Mouse (Mus musculus): Measurements from ENCODE around the gene Ints4. TPM values are rescaled to one million over a fixed set of nuclear protein-coding genes. Genes with fewer than 3 reads are reported as not detected.
"Not testable (repeated sequence)": the region's sequence is repeated elsewhere in the genome, so short reads cannot be mapped to it uniquely, and the experiment has no call there.

The Ints4 gene
- 35.5 and 36.5 TPM in 2 replicates for polyA plus RNA-seq (2015; fragmentation: Nextera tagmentation; extraction: Ambion mirVana)

DNA sequence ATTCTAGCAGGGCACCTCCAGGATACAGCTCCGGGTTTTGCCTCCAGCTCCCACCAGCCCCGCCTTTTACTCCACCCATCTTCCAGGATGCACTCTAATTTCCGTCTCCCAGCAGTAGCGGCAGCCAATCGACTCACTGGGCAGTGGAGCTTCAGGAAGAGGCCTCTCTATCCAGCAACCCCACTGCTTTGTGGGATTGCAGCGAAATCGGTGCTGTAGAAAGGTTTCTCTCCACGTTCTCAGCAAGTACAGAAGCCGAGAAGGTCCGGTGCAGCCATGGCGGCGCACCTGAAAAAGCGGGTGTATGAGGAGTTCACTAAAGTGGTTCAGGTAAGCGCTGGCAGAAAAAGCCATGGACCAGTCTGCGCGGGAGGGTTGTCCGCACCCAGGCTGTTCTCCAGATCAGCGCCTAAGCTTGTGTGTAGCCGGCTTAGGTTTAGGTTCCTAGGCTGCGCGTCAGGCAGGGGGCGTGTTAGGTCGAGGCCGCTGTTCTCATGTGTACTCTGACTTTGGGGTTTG is at the start of gene Ints4:
TSS of gene Ints4 (plus strand) at position 136 of the 519 bp plus-strand sequence.
- H3K27ac ChIP-seq (ENCODE audit: low read length) = peak within 1 kb of the TSS; percentile 79
- H3K9ac ChIP-seq (ENCODE audit: low read depth, low read length) = peak within 1 kb of the TSS; percentile 75
- peak within 1 kb of the TSS; percentile 77 for H3K4me3 ChIP-seq (ENCODE audit: low read depth, low read length)
- under 1% methylated on average over 24 of the region's 24 CpGs for WGBS
- peak; percentile 100 for ATAC-seq
- no peaks in the 10 kb centered on the region for H3K27me3 ChIP-seq (ENCODE audit: control insufficient read depth, insufficient read depth, low read depth, low read length)
- H3K4me2 ChIP-seq (ENCODE audit: low read length) = peak within 1 kb of the TSS; percentile 88
- peaks cover 20% of the 10 kb centered on the region for H3K4me1 ChIP-seq (ENCODE audit: control insufficient read depth, insufficient read depth, low read length)
- H3K9me3 ChIP-seq (replicated peaks; ENCODE audit: control insufficient read depth, low read length, poor library complexity, severe bottlenecking) = no peaks in the 10 kb centered on the region
- H3K36me3 ChIP-seq (ENCODE audit: control insufficient read depth, insufficient read depth, low read length) = 0 out of 2 replicates have a peak, but pooled peaks cover 2% of the 10 kb centered on the region

- not testable (repeated sequence) for H3K27me3 ChIP-seq (ENCODE audit: control insufficient read depth, insufficient read depth, low read depth, low read length); H3K9me3 ChIP-seq (replicated peaks; ENCODE audit: control insufficient read depth, low read length, poor library complexity, severe bottlenecking); H3K27ac ChIP-seq (ENCODE audit: low read length); H3K4me3 ChIP-seq (ENCODE audit: low read depth, low read length); ATAC-seq; H3K4me1 ChIP-seq (ENCODE audit: control insufficient read depth, insufficient read depth, low read length); H3K4me2 ChIP-seq (ENCODE audit: low read length); H3K36me3 ChIP-seq (ENCODE audit: control insufficient read depth, insufficient read depth, low read length); H3K9ac ChIP-seq (ENCODE audit: low read depth, low read length)
- WGBS = 68% methylated on average over 3 of the region's 3 CpGs
These were observed 47.2 kb upstream of the Ints4 start for GRCm38 (mm10) chr7:97433517-97433916.

DNA sequence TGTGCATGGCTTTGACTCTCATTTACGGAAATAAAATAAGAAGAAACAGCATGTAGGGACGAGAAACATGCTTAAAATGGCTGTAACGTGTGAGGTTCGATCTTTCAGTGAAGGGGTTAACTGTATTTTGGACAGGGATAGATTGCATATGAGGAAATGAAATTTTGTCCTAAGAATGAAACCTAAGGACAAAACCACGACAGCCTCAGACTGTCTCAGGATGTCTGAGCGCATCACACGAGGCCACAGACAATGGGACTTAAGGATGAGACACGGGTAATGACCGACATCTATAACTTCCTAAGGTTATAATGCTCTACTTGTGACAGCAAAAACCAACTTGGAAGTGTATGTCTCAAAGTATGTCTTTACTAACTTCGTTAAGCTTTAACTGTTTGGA is 46.2 kb upstream of the Ints4 start:
- Histone ChIP-seq H3K27me3 (ENCODE audit: control insufficient read depth, insufficient read depth, low read depth, low read length) (no peaks in the 10 kb centered on the region), H3K9ac (ENCODE audit: low read depth, low read length) (no peak overlapping the region), H3K4me2 (ENCODE audit: low read length) (no peak overlapping the region), H3K9me3 (replicated peaks; ENCODE audit: control insufficient read depth, low read length, poor library complexity, severe bottlenecking) (no peaks in the 10 kb centered on the region), H3K36me3 (ENCODE audit: control insufficient read depth, insufficient read depth, low read length) (no peaks in the 10 kb centered on the region), H3K27ac (ENCODE audit: low read length) (no peak overlapping the region), H3K4me1 (ENCODE audit: control insufficient read depth, insufficient read depth, low read length) (peaks cover 7% of the 10 kb centered on the region), H3K4me3 (ENCODE audit: low read depth, low read length) (no peak overlapping the region)
- no peak for ATAC-seq
- 81% methylated on average over 10 of the region's 10 CpGs for WGBS

- H3K27me3 ChIP-seq (ENCODE audit: control insufficient read depth, insufficient read depth, low read depth, low read length) = no peaks in the 10 kb centered on the region
- no peak overlapping the region for H3K4me3 ChIP-seq (ENCODE audit: low read depth, low read length)
- H3K9me3 ChIP-seq (replicated peaks; ENCODE audit: control insufficient read depth, low read length, poor library complexity, severe bottlenecking) = no peaks in the 10 kb centered on the region
- H3K4me2 ChIP-seq (ENCODE audit: low read length) = no peak overlapping the region
- H3K36me3 ChIP-seq (ENCODE audit: control insufficient read depth, insufficient read depth, low read length) = no peaks in the 10 kb centered on the region
- H3K27ac ChIP-seq (ENCODE audit: low read length) = no peak overlapping the region
- no peaks in the 10 kb centered on the region for H3K4me1 ChIP-seq (ENCODE audit: control insufficient read depth, insufficient read depth, low read length)
- H3K9ac ChIP-seq (ENCODE audit: low read depth, low read length) = no peak overlapping the region
- no peak for ATAC-seq
These were observed 41.8 kb upstream of the Ints4 start for GRCm38 (mm10) chr7:97438986-97439385.

GRCm38 (mm10) chr7:97446171-97446925 is 34.4 kb upstream of the Ints4 start:
- no peak overlapping the region for H3K4me3 ChIP-seq (ENCODE audit: low read depth, low read length)
- H3K27ac ChIP-seq (ENCODE audit: low read length) = peak overlapping the region; percentile 81
- no peaks in the 10 kb centered on the region for H3K36me3 ChIP-seq (ENCODE audit: control insufficient read depth, insufficient read depth, low read length)
- 26% methylated on average over 6 of the region's 6 CpGs for WGBS
- H3K27me3 ChIP-seq (ENCODE audit: control insufficient read depth, insufficient read depth, low read depth, low read length) = no peaks in the 10 kb centered on the region
- no peaks in the 10 kb centered on the region for H3K4me1 ChIP-seq (ENCODE audit: control insufficient read depth, insufficient read depth, low read length)
- no peak overlapping the region for H3K4me2 ChIP-seq (ENCODE audit: low read length)
- ATAC-seq = peak; percentile 95
- no peak overlapping the region for H3K9ac ChIP-seq (ENCODE audit: low read depth, low read length)
- H3K9me3 ChIP-seq (replicated peaks; ENCODE audit: control insufficient read depth, low read length, poor library complexity, severe bottlenecking) = peaks cover 5% of the 10 kb centered on the region; the same call in 1 of the 2 replicates

- Histone ChIP-seq H3K4me2 (ENCODE audit: low read length) (no peak overlapping the region), H3K9me3 (replicated peaks; ENCODE audit: control insufficient read depth, low read length, poor library complexity, severe bottlenecking) (peaks cover 5% of the 10 kb centered on the region; the same call in 1 of the 2 replicates), H3K27me3 (ENCODE audit: control insufficient read depth, insufficient read depth, low read depth, low read length) (no peaks in the 10 kb centered on the region), H3K9ac (ENCODE audit: low read depth, low read length) (no peak overlapping the region), H3K36me3 (ENCODE audit: control insufficient read depth, insufficient read depth, low read length) (no peaks in the 10 kb centered on the region), H3K4me1 (ENCODE audit: control insufficient read depth, insufficient read depth, low read length) (no peaks in the 10 kb centered on the region), H3K4me3 (ENCODE audit: low read depth, low read length) (no peak overlapping the region), H3K27ac (ENCODE audit: low read length) (peak overlapping the region; percentile 81)
- 44% methylated on average over 6 of the region's 6 CpGs for WGBS
- ATAC-seq = peak; percentile 74
These were observed 33.7 kb upstream of the Ints4 start for GRCm38 (mm10) chr7:97447050-97447531.

DNA sequence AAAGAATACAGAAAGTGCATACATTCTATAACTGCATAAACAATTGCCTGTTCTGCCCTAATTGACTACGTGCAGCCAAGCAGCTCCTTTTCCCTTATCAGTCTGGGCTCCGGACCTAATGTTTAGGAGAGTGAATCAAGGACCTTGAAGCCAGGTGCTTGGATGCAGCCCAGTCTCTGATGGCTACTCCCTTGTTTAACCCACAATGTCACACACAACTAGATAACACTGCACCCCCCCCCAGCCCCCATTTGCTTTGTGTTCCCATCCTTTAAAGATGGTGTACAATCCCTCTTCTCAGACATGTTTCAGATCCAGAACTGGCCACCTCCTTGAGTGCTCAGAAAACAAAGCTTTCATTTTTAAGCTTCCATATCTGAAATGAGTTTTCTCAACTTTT is 29.7 kb upstream of the Ints4 start, which contains the start of gene Kctd14:
TSS of gene Kctd14 (plus strand) at position 301 of the 400 bp plus-strand sequence.
- not testable (repeated sequence) for H3K9me3 ChIP-seq (replicated peaks; ENCODE audit: control insufficient read depth, low read length, poor library complexity, severe bottlenecking); H3K4me2 ChIP-seq (ENCODE audit: low read length); H3K4me3 ChIP-seq (ENCODE audit: low read depth, low read length); ATAC-seq; H3K27me3 ChIP-seq (ENCODE audit: control insufficient read depth, insufficient read depth, low read depth, low read length); H3K9ac ChIP-seq (ENCODE audit: low read depth, low read length); H3K36me3 ChIP-seq (ENCODE audit: control insufficient read depth, insufficient read depth, low read length); H3K4me1 ChIP-seq (ENCODE audit: control insufficient read depth, insufficient read depth, low read length); H3K27ac ChIP-seq (ENCODE audit: low read length)
- 81% methylated on average over 2 of the region's 2 CpGs for WGBS

DNA sequence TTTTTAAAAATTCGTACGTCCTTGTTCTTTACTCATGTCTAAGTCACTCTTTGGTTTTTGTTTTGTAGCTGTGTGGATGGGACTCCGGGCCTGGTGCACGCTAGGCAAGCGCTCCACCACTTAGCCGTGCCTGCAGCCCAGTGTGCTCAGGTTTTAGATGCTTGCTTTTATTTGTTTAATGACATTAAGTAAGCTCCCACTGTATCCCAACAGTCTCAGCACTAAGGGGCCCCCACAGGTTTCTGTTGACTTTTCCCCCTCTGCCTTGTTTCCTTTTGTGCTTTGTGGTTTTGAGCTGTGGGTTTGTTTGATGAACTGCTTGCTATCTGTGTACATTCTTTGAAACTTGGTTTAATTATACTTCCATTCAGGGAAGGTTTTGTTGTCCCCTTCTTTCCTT is 28.6 kb upstream of the Ints4 start:
- Histone ChIP-seq H3K4me3 (ENCODE audit: low read depth, low read length) (no peak overlapping the region), H3K4me2 (ENCODE audit: low read length) (no peak overlapping the region), H3K9ac (ENCODE audit: low read depth, low read length) (no peak overlapping the region), H3K36me3 (ENCODE audit: control insufficient read depth, insufficient read depth, low read length) (no peaks in the 10 kb centered on the region), H3K27me3 (ENCODE audit: control insufficient read depth, insufficient read depth, low read depth, low read length) (peaks cover 2% of the 10 kb centered on the region; the same call in 1 of the 2 replicates), H3K9me3 (replicated peaks; ENCODE audit: control insufficient read depth, low read length, poor library complexity, severe bottlenecking) (peaks cover 5% of the 10 kb centered on the region; the same call in 1 of the 2 replicates), H3K4me1 (ENCODE audit: control insufficient read depth, insufficient read depth, low read length) (0 out of 2 replicates have a peak, but pooled peaks cover 5% of the 10 kb centered on the region), H3K27ac (ENCODE audit: low read length) (no peak overlapping the region)
- WGBS = 80% methylated on average over 6 of the region's 6 CpGs
- ATAC-seq = no peak

Data from midbrain, embryonic 16.5 days (tissue).